Mouse (Mus musculus) liver, adult 2 months (tissue): ENCODE measurements around the gene Gm28051.

Source experiments
- CTCF ChIP-seq: fragments of 200-500 bp; IDR thresholded peaks from 2 replicates; pipeline ENCODE4 v1.5.1; 2011; ENCODE audit warnings: low read depth, low read length, control low read depth
- POLR2A ChIP-seq: fragments of 200-500 bp; IDR thresholded peaks from 2 replicates; pipeline ENCODE4 v1.6.1; 2011; ENCODE audit warnings: low read length, control low read depth; ENCODE audit not compliant: insufficient read depth; ENCODE audit errors: extremely low read depth

DNA sequence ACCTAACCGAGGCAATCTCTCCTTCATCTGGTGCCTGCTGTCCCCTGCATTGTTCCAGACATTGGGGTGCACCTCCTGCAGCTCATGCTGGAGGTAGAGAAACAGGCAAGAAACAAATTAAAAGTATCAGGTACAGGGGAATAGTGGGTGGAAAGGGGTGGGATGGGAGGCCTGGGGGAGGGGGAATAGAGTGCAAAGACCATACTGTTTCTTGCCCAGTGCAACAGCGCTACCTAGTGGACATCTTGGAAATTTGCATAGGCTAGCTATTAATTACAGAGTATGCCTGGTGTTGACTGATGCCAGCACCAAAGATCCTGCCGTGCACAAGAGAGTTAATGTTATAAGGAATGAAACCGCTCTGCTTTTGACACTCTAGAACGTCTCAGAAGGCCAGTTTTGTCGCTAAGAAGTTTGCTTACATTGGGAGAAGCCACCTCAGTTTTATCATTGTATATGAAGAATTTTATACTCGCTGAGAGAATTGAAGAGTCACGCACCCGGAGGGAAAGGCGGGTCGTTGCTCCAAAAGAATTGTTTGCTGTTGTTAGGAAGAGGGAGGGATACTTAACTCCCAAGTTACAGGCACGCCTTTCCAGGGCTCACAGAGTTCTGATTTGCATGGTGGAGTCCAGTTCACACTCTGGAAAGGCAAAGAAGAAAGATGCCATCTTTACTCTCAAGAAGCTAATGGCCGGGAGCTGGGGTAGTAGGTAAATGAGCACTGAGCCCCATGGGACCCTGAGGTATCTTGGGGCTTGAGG lies 37.8 kb downstream of the Gm28051 start:
- TF ChIP-seq POLR2A (no peak), CTCF (peak; percentile 69)
